Mouse (Mus musculus): Measurements from ENCODE around the gene Dgkh. TPM values are rescaled to one million over a fixed set of nuclear protein-coding genes. Genes with fewer than 3 reads are reported as not detected.

Gene Dgkh
- polyA plus RNA-seq, 1 experiment from 2014 or later, result 0.48 TPM

DNA sequence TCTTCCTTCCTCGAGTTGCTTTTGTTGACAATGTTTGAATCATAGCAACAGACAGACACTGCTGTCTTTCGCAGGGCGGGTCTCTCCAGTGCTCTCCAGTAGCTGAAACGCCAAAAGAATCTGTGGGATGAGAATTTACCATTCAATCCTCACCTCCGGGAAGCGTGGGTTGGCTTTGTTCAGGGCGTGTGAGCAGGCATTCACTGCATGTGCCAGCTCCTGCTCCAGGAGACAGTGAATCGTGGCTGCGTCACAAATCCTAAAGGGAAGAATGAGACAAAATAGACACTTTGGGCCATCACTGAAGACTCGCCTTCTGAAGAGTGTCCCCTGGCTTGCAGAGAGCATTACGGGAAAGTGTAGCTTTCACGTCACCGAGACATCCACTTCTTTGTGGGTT, 148.4 kb downstream of the Dgkh start:
- WGBS (ENCODE audit: insufficient replicate concordance), result 85% methylated on average over 13 of the region's 13 CpGs
- Histone ChIP-seq H3K4me1 (ENCODE audit: insufficient read depth) (no peaks in the 10 kb centered on the region), H3K9me3 (ENCODE audit: low read length) (no peaks in the 10 kb centered on the region), H3K36me3 (replicated peaks; ENCODE audit: insufficient read depth, low read length) (no peaks in the 10 kb centered on the region), H3K27me3 (ENCODE audit: insufficient read depth, low read length) (no peaks in the 10 kb centered on the region), H3K9ac (replicated peaks) (no peak overlapping the region), H3K4me2 (ENCODE audit: low read depth, low read length) (no peak overlapping the region), H3K27ac (ENCODE audit: low read depth) (no peak overlapping the region), H3K4me3 (ENCODE audit: low read depth, low read length) (no peak overlapping the region)
- TF ChIP-seq CTCF (IDR thresholded peaks at IDR 0.05; ENCODE audit: low read depth) (no peak), EP300 (IDR thresholded peaks at IDR 0.05; ENCODE audit: low read depth) (no peak)
- DNase-seq (no peak), ATAC-seq (no peak)

DNA sequence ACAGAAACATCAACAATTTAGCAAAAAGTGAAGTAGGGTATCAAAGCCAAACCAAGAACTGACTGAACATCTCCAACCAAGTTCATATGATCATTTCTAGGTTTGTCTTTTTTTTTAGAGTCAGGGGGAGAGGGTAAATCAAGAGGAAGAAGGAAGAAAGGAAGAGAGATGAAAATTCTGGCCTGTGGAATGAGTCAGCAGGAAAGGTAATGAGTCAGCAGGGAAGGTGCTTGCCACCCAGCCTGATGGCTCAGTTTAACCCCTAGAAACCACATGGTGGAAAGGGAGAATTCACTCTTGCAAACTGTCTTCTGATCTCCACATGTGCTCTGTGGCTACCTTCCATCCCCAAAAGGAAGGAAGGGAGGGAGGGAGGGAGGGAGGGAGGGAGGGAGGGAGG, 149.4 kb downstream of the Dgkh start:
- Histone ChIP-seq H3K27ac (ENCODE audit: low read depth) (no peak overlapping the region), H3K4me3 (ENCODE audit: low read depth, low read length) (no peak overlapping the region), H3K27me3 (ENCODE audit: insufficient read depth, low read length) (no peaks in the 10 kb centered on the region), H3K36me3 (replicated peaks; ENCODE audit: insufficient read depth, low read length) (no peaks in the 10 kb centered on the region), H3K4me1 (ENCODE audit: insufficient read depth) (no peaks in the 10 kb centered on the region), H3K9me3 (ENCODE audit: low read length) (no peaks in the 10 kb centered on the region), H3K9ac (replicated peaks) (no peak overlapping the region), H3K4me2 (ENCODE audit: low read depth, low read length) (no peak overlapping the region)
- ATAC-seq, result no peak
- no peak for DNase-seq
- TF ChIP-seq CTCF (IDR thresholded peaks at IDR 0.05; ENCODE audit: low read depth) (no peak), EP300 (IDR thresholded peaks at IDR 0.05; ENCODE audit: low read depth) (no peak)

DNA sequence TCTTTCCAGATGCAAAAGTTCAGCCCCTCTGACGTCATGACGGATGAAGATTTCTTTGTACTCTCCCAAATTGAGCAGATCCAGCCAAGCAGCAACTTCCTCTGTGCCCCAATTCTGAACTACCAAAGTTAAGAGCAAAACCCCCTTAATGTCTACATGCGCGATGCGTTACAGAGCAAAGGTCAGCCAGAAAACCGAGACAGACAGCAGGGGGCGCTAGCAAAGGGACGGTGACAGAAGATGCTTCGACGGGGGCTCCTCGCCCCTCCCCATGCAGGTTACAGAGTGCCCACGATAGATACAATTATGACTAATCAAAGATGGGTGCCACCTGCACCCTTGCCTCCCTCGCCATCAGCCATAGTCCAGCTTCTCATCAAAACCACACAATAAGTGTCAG, 156.7 kb downstream of the Dgkh start:
- TF ChIP-seq CTCF (IDR thresholded peaks at IDR 0.05; ENCODE audit: low read depth), result peak; percentile 26; the same call in 1 of the 2 replicates
- no peak for TF ChIP-seq EP300 (IDR thresholded peaks at IDR 0.05; ENCODE audit: low read depth)
- H3K9me3 ChIP-seq (ENCODE audit: low read length), result no peaks in the 10 kb centered on the region
- no peaks in the 10 kb centered on the region for H3K27me3 ChIP-seq (ENCODE audit: insufficient read depth, low read length)
- WGBS (ENCODE audit: insufficient replicate concordance), result 75% methylated on average over 13 of the region's 13 CpGs
- H3K27ac ChIP-seq (ENCODE audit: low read depth), result no peak overlapping the region
- H3K9ac ChIP-seq (replicated peaks), result no peak overlapping the region
- H3K4me2 ChIP-seq (ENCODE audit: low read depth, low read length), result no peak overlapping the region
- 0 out of 2 replicates have a peak, but pooled peaks cover 3% of the 10 kb centered on the region for H3K36me3 ChIP-seq (replicated peaks; ENCODE audit: insufficient read depth, low read length)
- H3K4me1 ChIP-seq (ENCODE audit: insufficient read depth), result no peaks in the 10 kb centered on the region
- no peak for ATAC-seq
- H3K4me3 ChIP-seq (ENCODE audit: low read depth, low read length), result no peak overlapping the region
- no peak for DNase-seq

DNA sequence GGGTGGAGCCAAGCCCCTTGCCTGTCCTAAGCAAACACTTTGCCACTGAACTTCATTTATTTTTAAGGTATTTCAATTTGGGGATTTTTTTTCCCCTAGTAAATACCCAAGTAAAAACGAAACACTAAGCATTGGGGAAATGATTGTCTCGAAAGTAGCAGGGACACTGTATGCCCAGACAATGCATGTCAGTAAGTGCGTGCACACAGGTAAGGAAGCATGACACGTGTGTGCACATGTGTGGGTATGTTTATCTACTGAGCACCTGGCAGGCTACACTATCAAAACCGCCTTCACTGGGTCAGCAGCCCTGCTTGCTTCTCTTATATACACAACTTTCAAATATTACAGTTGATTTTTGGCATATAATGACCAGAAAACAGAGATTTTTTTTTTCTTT, 164.2 kb downstream of the Dgkh start:
- 70% methylated on average over 5 of the region's 5 CpGs for WGBS (ENCODE audit: insufficient replicate concordance)

DNA sequence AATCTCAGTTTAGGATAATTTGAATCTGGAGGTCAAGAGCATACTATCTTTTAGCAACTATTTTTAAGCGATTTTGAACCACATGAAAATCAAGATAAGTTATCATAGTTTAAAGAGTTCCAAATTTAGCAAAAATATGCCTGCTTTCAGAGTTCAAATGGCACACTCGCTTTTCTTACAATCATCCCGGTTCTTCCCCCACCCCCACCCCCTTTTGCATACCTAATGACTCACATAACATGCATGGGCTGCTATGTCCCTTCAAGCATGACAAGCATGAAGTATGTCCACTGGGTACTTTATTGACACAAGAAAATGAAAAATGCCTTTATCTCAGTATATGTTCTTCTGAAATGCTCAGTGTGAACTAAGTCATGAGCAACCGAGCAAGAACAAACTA, 166.1 kb downstream of the Dgkh start:
- H3K9me3 ChIP-seq (ENCODE audit: low read length), result no peaks in the 10 kb centered on the region
- TF ChIP-seq EP300 (IDR thresholded peaks at IDR 0.05; ENCODE audit: low read depth) (no peak), CTCF (IDR thresholded peaks at IDR 0.05; ENCODE audit: low read depth) (no peak)
- no peak overlapping the region for H3K27ac ChIP-seq (ENCODE audit: low read depth)
- 64% methylated on average over 4 of the region's 4 CpGs for WGBS (ENCODE audit: insufficient replicate concordance)
- H3K27me3 ChIP-seq (ENCODE audit: insufficient read depth, low read length), result no peaks in the 10 kb centered on the region
- no peak overlapping the region for H3K4me3 ChIP-seq (ENCODE audit: low read depth, low read length)
- ATAC-seq (no peak), DNase-seq (no peak)
- H3K4me1 ChIP-seq (ENCODE audit: insufficient read depth), result no peaks in the 10 kb centered on the region
- no peaks in the 10 kb centered on the region for H3K36me3 ChIP-seq (replicated peaks; ENCODE audit: insufficient read depth, low read length)
- no peak overlapping the region for H3K9ac ChIP-seq (replicated peaks)
- H3K4me2 ChIP-seq (ENCODE audit: low read depth, low read length), result no peak overlapping the region

More for the DNA sequence above, 164.2 kb downstream of the Dgkh start:
- H3K27ac ChIP-seq (ENCODE audit: low read depth), result no peak overlapping the region
- no peaks in the 10 kb centered on the region for H3K4me1 ChIP-seq (ENCODE audit: insufficient read depth)
- no peak overlapping the region for H3K9ac ChIP-seq (replicated peaks)
- H3K36me3 ChIP-seq (replicated peaks; ENCODE audit: insufficient read depth, low read length), result 0 out of 2 replicates have a peak, but pooled peaks cover 3% of the 10 kb centered on the region
- H3K4me3 ChIP-seq (ENCODE audit: low read depth, low read length), result no peak overlapping the region
- H3K27me3 ChIP-seq (ENCODE audit: insufficient read depth, low read length), result no peaks in the 10 kb centered on the region
- H3K9me3 ChIP-seq (ENCODE audit: low read length), result no peaks in the 10 kb centered on the region
- TF ChIP-seq CTCF (IDR thresholded peaks at IDR 0.05; ENCODE audit: low read depth) (no peak), EP300 (IDR thresholded peaks at IDR 0.05; ENCODE audit: low read depth) (no peak)
- no peak for DNase-seq
- no peak overlapping the region for H3K4me2 ChIP-seq (ENCODE audit: low read depth, low read length)
- ATAC-seq, result no peak

DNA sequence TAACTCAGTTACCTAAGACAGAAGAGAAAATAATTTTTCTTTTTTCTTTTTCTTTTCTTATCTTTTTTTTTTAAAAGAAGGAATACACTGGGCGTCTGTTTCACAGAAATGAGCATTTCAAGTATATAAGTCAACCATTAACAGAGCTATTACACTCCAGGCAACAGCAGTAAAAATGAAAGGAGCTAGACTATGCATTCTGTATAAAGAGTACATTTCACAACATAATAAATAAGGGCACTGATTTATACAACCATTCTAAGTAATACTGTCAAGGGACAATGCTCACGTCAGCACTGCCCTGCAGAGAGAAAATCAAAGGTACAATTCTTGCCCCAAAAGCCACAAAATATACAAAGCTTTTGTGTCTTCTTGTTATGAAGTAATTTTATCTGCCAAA, 168.3 kb downstream of the Dgkh start:
- Histone ChIP-seq H3K4me2 (ENCODE audit: low read depth, low read length) (no peak overlapping the region), H3K27ac (ENCODE audit: low read depth) (no peak overlapping the region), H3K9ac (replicated peaks) (no peak overlapping the region), H3K36me3 (replicated peaks; ENCODE audit: insufficient read depth, low read length) (no peaks in the 10 kb centered on the region), H3K9me3 (ENCODE audit: low read length) (no peaks in the 10 kb centered on the region), H3K27me3 (ENCODE audit: insufficient read depth, low read length) (no peaks in the 10 kb centered on the region), H3K4me3 (ENCODE audit: low read depth, low read length) (no peak overlapping the region), H3K4me1 (ENCODE audit: insufficient read depth) (no peaks in the 10 kb centered on the region)
- TF ChIP-seq CTCF (IDR thresholded peaks at IDR 0.05; ENCODE audit: low read depth) (no peak), EP300 (IDR thresholded peaks at IDR 0.05; ENCODE audit: low read depth) (no peak)
- DNase-seq, result no peak
- WGBS (ENCODE audit: insufficient replicate concordance), result 71% methylated on average over 2 of the region's 2 CpGs
- no peak for ATAC-seq

DNA sequence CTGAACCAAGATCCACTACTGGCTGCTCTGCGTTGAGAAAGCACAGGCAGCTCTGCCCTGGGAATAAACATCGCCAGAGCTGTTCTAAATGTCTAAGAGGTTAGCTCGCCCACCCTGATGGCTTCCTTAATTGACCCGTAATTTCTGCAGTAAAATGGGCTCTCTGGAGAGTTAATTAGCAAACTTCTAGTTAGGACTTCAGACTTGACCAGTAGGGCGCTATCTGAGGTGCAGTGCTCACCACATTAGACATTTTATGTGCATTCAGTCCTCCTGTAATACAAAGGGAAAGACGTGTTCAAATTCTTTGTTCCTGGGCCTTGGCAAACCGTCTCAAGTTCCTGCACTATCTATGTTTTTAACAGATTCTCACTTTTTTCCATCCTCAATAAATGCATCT, 169.4 kb downstream of the Dgkh start:
- ATAC-seq (no peak), DNase-seq (no peak)
- 80% methylated on average over 7 of the region's 7 CpGs for WGBS (ENCODE audit: insufficient replicate concordance)
- no peak overlapping the region for H3K4me2 ChIP-seq (ENCODE audit: low read depth, low read length)
- H3K27me3 ChIP-seq (ENCODE audit: insufficient read depth, low read length), result no peaks in the 10 kb centered on the region
- TF ChIP-seq CTCF (IDR thresholded peaks at IDR 0.05; ENCODE audit: low read depth), result no peak
- no peak for TF ChIP-seq EP300 (IDR thresholded peaks at IDR 0.05; ENCODE audit: low read depth)
- no peak overlapping the region for H3K4me3 ChIP-seq (ENCODE audit: low read depth, low read length)
- no peaks in the 10 kb centered on the region for H3K9me3 ChIP-seq (ENCODE audit: low read length)
- no peak overlapping the region for H3K27ac ChIP-seq (ENCODE audit: low read depth)
- no peak overlapping the region for H3K9ac ChIP-seq (replicated peaks)
- H3K36me3 ChIP-seq (replicated peaks; ENCODE audit: insufficient read depth, low read length), result no peaks in the 10 kb centered on the region
- H3K4me1 ChIP-seq (ENCODE audit: insufficient read depth), result no peaks in the 10 kb centered on the region

Measured in liver, postnatal 0 days (tissue).